Mouse (Mus musculus): Measurements from ENCODE around the gene Itpk1. TPM values are rescaled to one million over a fixed set of nuclear protein-coding genes. Genes with fewer than 3 reads are reported as not detected.

Gene Itpk1
- polyA plus RNA-seq, 1 experiment from 2014 or later: 4.3 TPM

DNA sequence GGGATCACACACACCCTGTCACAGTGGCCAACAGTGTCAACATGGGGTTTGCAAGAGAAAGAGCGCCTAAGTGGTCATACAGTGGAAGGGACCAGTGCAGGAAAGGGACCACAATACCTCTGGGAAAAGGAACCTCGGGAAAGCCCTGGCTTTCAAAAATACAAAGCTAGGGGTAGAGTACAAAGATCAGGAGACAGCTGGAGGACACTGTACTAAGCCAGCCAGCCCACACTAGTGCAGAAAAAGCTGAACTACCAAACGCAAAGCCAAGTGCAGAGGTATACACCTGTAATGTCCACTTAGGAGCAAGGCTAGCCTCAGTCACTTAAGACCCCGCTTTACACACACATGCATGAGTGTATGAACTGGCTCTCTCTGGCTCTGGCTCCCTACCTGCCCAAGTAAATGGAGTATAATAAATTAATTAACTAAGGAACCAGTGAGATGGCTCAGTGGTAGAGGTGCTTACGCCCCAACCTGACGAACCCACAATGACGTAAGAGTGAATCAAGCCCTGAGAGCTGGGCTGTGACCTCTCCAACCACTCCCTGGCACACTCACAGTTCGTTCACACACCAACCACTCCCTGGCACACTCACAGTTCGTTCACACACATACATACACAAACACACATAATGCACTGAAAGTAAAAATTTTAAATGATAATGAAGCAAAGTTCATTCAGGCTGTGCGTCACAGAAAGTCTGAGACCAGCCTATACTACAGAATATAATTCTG, 39.1 kb downstream of the Itpk1 start:
- Histone ChIP-seq H3K9me3 (replicated peaks) (no peaks in the 10 kb centered on the region), H3K4me3 (no peak overlapping the region), H3K36me3 (no peaks in the 10 kb centered on the region), H3K9ac (no peak overlapping the region), H3K27me3 (replicated peaks) (no peaks in the 10 kb centered on the region), H3K4me1 (no peaks in the 10 kb centered on the region), H3K27ac (no peak overlapping the region), H3K4me2 (no peak overlapping the region)
- WGBS (ENCODE audit: insufficient replicate concordance): 78% methylated on average over 10 of the region's 10 CpGs
- 0 out of 2 replicates have a peak, but pooled peaks have one; percentile 8 for ATAC-seq

DNA sequence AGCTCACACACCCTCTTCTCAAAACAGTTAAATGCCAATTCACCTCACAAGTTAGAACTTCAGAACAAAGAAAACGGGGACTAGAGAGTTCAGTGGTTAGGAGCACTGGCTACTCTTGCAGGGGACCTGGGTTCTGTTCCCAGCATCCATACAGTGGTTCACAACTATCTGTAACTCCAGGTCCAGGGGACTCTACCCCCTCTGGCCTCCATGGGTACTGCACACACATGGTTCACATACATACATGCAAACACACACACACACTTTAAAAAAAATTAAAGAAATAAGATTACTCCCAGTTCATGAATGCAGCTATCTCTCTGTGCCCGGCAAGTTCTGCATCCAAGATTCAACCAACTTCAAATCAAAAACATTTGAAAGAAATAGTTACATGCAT, 40.7 kb downstream of the Itpk1 start:
- Histone ChIP-seq H3K9me3 (replicated peaks) (no peaks in the 10 kb centered on the region), H3K9ac (no peak overlapping the region), H3K27me3 (replicated peaks) (no peaks in the 10 kb centered on the region), H3K4me3 (no peak overlapping the region), H3K27ac (no peak overlapping the region), H3K36me3 (no peaks in the 10 kb centered on the region), H3K4me1 (no peaks in the 10 kb centered on the region), H3K4me2 (no peak overlapping the region)
- WGBS (ENCODE audit: insufficient replicate concordance): 76% methylated on average over 2 of the region's 2 CpGs
- no peak for ATAC-seq

DNA sequence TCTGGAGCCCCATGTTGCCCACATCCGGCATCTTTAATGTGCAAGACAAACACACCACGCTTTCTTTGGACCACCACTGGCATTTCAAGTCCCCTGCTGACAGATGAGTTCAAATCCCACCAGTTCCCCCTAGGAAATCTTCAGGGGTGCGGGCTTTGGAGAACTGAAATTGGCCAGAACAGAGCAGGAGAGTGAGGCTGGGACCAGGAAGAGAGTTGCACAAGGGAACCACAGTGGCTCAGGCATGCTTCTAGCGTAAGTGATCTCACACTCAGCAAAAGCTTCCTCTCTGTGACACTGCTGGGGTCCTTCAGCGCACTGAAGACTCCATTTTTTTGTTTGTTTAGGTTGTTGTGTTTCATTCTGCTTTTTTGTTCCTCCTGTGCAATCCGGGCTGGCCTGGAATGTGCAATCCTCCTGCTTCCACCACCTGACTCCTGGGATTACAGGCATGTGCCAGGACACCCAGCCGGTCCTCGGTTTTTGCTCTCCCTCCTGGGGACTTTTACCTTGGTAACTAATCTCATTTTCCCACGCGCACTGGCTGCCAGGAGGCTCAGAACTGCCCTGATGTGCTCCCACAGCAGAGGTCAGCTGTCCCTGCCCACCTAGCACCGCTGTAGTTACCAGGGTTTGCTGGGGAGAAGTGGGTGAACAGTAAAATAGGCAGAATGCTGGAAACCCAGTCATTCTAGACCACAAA, 41.2 kb downstream of the Itpk1 start:
- Histone ChIP-seq H3K27ac (no peak overlapping the region), H3K27me3 (replicated peaks) (no peaks in the 10 kb centered on the region), H3K9me3 (replicated peaks) (no peaks in the 10 kb centered on the region), H3K9ac (no peak overlapping the region), H3K4me3 (no peak overlapping the region), H3K4me1 (no peaks in the 10 kb centered on the region), H3K36me3 (no peaks in the 10 kb centered on the region), H3K4me2 (no peak overlapping the region)
- 79% methylated on average over 11 of the region's 11 CpGs for WGBS (ENCODE audit: insufficient replicate concordance)
- no peak for ATAC-seq

DNA sequence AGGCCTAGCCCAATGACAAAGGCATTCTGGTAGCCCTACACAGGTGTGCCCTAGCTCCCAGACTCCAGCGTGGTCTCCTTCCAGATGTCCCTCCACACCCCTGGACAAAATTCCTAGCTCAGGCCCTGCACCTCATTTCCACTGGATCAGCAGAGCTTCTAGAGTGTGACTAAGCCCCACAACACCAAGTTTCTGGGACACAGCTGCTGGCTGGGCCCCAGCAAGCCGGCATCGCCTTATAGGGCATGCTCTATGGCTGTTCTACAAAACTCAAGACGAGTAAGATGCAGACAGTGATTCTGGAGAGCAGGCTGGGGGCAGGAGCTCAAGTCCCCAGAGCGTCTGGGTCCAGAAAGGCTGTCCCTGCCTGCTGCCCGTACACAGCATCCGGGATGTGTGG, 43.0 kb downstream of the Itpk1 start:
- H3K9ac ChIP-seq: no peak overlapping the region
- ATAC-seq: no peak
- no peak overlapping the region for H3K4me2 ChIP-seq

DNA sequence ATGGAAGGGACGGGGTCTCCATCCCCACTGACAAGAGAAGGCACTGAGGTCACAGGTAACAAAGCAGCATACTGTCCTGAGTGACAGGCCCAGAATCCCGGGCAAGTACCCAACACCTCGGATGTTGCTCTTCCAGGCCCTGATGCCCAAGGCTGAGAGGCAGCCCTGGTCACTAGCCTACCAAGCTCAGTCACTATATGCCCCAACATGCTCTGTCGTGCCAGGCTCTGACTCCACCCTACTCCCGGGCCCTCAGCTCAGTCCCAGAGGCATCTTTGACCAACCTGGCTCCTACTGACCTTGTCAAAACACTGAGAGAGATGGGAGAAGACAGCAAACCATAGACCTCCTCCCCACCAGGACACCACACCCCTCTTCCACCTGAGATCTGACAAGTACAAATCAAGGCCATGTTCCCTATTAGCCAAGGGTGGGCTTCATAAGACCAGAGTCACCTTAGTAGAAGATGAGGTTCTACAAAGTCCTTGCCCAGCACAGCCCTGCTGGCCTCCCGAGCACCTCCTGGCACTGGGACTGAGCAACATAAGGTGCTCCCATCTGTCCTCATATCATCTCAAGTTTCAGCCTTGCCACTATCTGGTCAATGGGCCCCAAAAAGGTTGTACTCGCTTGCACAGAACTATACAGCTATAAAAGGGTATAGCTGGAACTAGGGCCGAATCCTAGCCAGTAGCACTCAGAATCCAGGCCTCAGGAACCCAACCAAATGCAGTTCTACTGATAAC, 43.7 kb downstream of the Itpk1 start:
- Histone ChIP-seq H3K4me1 (no peaks in the 10 kb centered on the region), H3K9ac (no peak overlapping the region), H3K9me3 (replicated peaks) (no peaks in the 10 kb centered on the region), H3K36me3 (no peaks in the 10 kb centered on the region), H3K27me3 (replicated peaks) (no peaks in the 10 kb centered on the region), H3K4me2 (no peak overlapping the region), H3K27ac (no peak overlapping the region), H3K4me3 (no peak overlapping the region)
- ATAC-seq: no peak
- 68% methylated on average over 8 of the region's 8 CpGs for WGBS (ENCODE audit: insufficient replicate concordance)

More for the DNA sequence above, 43.0 kb downstream of the Itpk1 start:
- Histone ChIP-seq H3K4me3 (no peak overlapping the region), H3K27ac (no peak overlapping the region), H3K36me3 (no peaks in the 10 kb centered on the region), H3K9me3 (replicated peaks) (no peaks in the 10 kb centered on the region), H3K4me1 (no peaks in the 10 kb centered on the region), H3K27me3 (replicated peaks) (no peaks in the 10 kb centered on the region)
- WGBS (ENCODE audit: insufficient replicate concordance): 73% methylated on average over 7 of the region's 7 CpGs

DNA sequence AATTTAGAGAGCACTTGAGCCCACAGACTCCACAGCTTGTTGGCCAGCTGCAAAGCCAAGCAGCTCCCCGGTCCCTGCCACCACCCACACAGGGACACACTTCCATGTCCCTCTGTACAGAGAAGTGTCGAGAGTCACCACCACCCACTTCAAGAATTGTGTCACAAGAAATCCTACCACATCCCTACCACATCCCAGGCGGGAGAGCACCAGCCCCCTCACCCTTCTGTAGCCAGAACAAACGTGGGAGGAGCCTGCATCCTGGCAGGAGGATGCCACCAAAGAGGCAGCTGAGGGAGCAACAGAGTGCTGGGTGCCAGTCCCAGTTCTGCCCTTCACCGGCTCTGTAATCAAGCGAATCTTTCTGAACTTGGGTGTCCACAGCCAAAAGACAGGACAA, 51.7 kb downstream of the Itpk1 start:
- Histone ChIP-seq H3K9ac (no peak overlapping the region), H3K27ac (no peak overlapping the region), H3K36me3 (no peaks in the 10 kb centered on the region), H3K9me3 (replicated peaks) (no peaks in the 10 kb centered on the region), H3K4me3 (no peak overlapping the region), H3K27me3 (replicated peaks) (no peaks in the 10 kb centered on the region), H3K4me2 (no peak overlapping the region), H3K4me1 (peaks cover 28% of the 10 kb centered on the region)
- 64% methylated on average over 6 of the region's 6 CpGs for WGBS (ENCODE audit: insufficient replicate concordance)
- ATAC-seq: no peak

DNA sequence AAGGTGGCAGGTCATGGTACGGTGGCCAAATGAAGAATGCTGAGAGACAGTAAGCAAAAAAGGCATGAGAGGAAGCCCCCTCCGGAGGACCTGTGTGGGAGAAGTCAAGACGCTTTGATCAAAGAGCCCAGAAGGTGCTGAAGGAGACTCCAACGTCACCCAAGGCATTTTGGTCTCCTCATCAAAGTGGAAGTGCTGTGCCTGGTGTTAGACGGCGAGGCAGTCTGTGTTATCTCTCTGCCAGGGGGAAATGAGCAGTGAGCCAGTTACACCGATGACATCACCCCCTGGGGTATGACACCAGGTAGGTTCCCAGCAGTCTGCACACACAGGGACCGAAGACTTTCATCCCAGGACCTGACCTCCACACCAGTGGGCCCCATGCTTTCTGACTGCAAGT, 52.3 kb downstream of the Itpk1 start:
- Histone ChIP-seq H3K36me3 (no peaks in the 10 kb centered on the region), H3K9me3 (replicated peaks) (no peaks in the 10 kb centered on the region), H3K4me2 (no peak overlapping the region), H3K27me3 (replicated peaks) (no peaks in the 10 kb centered on the region), H3K4me1 (peaks cover 34% of the 10 kb centered on the region), H3K4me3 (no peak overlapping the region), H3K9ac (no peak overlapping the region), H3K27ac (no peak overlapping the region)
- no peak for ATAC-seq
- 21% methylated on average over 8 of the region's 8 CpGs for whole genome bisulfite sequencing (ENCODE audit: insufficient replicate concordance)

DNA sequence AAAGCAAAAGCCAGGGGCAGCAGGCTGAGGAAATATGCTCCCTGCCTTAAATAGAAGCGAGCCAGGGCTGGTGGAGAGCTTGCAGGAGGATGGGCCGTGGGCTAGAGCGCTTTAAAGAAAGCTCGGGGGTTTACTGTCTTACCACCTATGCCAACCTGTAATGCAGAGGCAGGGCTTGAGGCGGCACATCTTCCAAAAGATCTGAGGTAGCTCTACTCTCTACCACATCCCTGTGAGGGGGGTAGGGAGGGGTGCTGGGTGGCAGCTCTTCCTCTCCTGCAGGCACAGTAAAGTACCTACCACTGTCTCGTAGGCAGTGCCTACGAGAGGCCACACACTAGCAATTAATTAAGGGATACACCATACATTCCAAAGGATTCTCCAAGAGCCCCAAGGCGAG, 52.9 kb downstream of the Itpk1 start:
- Histone ChIP-seq H3K27me3 (replicated peaks) (no peaks in the 10 kb centered on the region), H3K9me3 (replicated peaks) (no peaks in the 10 kb centered on the region), H3K4me3 (no peak overlapping the region), H3K4me1 (peaks cover 39% of the 10 kb centered on the region), H3K36me3 (no peaks in the 10 kb centered on the region), H3K4me2 (no peak overlapping the region), H3K27ac (no peak overlapping the region), H3K9ac (no peak overlapping the region)
- 62% methylated on average over 8 of the region's 8 CpGs for WGBS (ENCODE audit: insufficient replicate concordance)
- ATAC-seq: no peak

DNA sequence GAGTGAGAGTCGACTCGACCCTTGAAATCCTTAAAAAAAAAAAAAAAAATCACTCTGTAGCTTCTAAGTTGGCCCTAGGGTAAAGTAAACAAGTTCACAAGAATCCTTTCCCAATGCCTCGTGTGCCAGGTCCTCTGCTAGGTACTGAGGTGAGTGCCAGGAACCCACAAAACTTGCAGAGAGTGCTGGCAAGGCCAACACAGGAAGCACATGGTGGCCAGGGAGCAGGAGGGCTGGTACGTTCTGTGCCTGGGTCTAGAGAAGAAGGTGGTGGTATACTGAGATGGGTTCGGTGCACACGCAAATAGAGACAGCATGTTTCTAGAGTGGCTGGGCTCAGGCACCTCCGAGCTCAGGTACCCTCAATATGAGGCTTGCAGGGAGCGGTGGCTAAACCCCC, 53.3 kb downstream of the Itpk1 start:
- ATAC-seq: no peak

DNA sequence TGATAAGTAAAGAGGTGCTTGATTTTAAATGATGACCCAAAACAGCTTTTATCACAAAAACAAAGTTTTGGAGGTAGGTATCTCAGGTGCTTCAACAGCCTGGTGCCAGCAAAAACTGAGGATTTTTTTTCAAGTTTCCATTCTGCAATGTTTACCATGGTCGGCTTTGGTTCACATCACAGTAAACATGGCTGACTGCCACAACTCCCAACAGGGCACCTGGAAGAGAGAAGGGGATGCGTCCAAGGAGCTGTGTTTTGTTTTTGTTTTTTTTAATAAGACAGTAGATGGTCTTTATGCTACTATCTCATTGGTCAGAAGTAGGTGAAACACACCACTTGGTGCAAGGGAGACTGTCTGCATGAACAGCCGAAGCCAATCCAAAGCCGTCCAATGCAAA, 54.1 kb downstream of the Itpk1 start:
- WGBS (ENCODE audit: insufficient replicate concordance): 82% methylated on average over 4 of the region's 4 CpGs
- Histone ChIP-seq H3K4me2 (no peak overlapping the region), H3K27ac (no peak overlapping the region), H3K4me3 (no peak overlapping the region), H3K4me1 (peaks cover 51% of the 10 kb centered on the region), H3K27me3 (replicated peaks) (no peaks in the 10 kb centered on the region), H3K9me3 (replicated peaks) (no peaks in the 10 kb centered on the region), H3K9ac (no peak overlapping the region), H3K36me3 (no peaks in the 10 kb centered on the region)
- ATAC-seq: no peak

More for the DNA sequence above, 53.3 kb downstream of the Itpk1 start:
- H3K9me3 ChIP-seq (replicated peaks): no peaks in the 10 kb centered on the region
- H3K9ac ChIP-seq: no peak overlapping the region
- 70% methylated on average over 8 of the region's 8 CpGs for whole genome bisulfite sequencing (ENCODE audit: insufficient replicate concordance)
- no peak overlapping the region for H3K27ac ChIP-seq
- no peaks in the 10 kb centered on the region for H3K27me3 ChIP-seq (replicated peaks)
- H3K36me3 ChIP-seq: no peaks in the 10 kb centered on the region
- no peak overlapping the region for H3K4me2 ChIP-seq
- H3K4me1 ChIP-seq: peaks cover 44% of the 10 kb centered on the region
- H3K4me3 ChIP-seq: no peak overlapping the region

DNA sequence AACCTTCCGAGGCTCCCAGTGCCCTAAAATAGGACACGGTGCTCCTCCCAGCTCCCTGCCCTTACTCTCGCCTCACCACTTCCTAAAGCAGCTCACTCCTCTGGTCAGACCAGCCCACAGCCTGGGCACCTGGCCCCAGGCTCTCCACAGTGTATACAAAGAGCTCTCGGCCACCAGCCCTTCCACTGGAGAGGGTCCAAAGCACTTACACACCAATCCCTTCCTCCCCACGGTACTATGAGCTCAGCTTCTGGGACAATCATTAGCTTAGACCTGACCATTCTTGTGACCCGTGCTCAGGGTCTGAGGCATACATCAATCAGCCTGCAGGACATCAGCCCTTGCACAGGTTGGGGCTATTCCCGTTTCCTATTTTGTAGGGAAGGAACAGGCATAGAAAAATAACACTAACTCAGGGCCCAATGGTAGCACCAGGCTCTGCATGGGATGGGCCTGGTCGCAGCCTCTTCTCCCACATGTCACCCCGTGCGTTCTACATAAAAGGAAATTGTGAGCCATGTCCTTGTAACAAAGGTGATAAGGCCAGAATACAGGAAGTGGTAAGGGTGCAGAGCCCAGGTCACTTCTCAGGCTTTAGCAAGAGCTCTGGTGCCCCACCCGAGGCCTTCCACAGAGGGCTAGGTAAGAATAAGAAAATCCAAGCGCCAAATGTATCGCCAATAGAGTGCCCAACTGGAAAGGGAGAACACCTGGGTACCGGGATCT, 56.7 kb downstream of the Itpk1 start:
- H3K4me1 ChIP-seq: peaks cover 64% of the 10 kb centered on the region
- no peak overlapping the region for H3K4me2 ChIP-seq
- H3K4me3 ChIP-seq: no peak overlapping the region
- H3K9ac ChIP-seq: no peak overlapping the region
- peak overlapping the region; percentile 23 for H3K27ac ChIP-seq
- H3K27me3 ChIP-seq (replicated peaks): no peaks in the 10 kb centered on the region
- 37% methylated on average over 14 of the region's 14 CpGs for WGBS (ENCODE audit: insufficient replicate concordance)
- H3K9me3 ChIP-seq (replicated peaks): no peaks in the 10 kb centered on the region
- no peaks in the 10 kb centered on the region for H3K36me3 ChIP-seq
- peak; percentile 59 for ATAC-seq
